Mouse (Mus musculus): Measurements from ENCODE around the gene Commd2. TPM values are rescaled to one million over a fixed set of nuclear protein-coding genes. Genes with fewer than 3 reads are reported as not detected.
A peak's percentile ranks its signal among the peaks of the same experiment; 100 is the strongest.

The Commd2 gene
- 10 to 100 TPM; 16.5 to 21.4 TPM for total RNA-seq (2021)
- long read RNA-seq, experiment 1, transcript Commd2-202 (5 exons, 2,992 nt) = major isoform, 17 of 27 reads
- long read RNA-seq, experiment 1, partial matches to known transcripts = 8 of 27 reads
- long read RNA-seq, experiment 1, other reads (novel, unspliced or antisense) = 1 of 27 reads
- long read RNA-seq, experiment 2, transcript Commd2-202 (5 exons, 2,992 nt) = major isoform, 15 of 29 reads
- long read RNA-seq, experiment 2, partial matches to known transcripts = 13 of 29 reads
- long read RNA-seq, experiment 2, other reads (novel, unspliced or antisense) = 0 of 29 reads

GRCm38 (mm10) chr3:57651231-57651864, at the start of gene Commd2:
Gene Commd2 (minus strand): TSS chr3:57651715.
- intact Hi-C loops (cut with DNase I) = no loop called here
- peak; percentile 88 to 92 for DNase-seq (ENCODE audit: low spot score in 2 of 2)

- DNase-seq (ENCODE audit: low spot score in 2 of 2) = no peak
- intact Hi-C loops (cut with DNase I) = no loop called here
These were observed 45.3 kb upstream of the Commd2 start for GRCm38 (mm10) chr3:57696779-57697178.

- intact Hi-C loops (cut with DNase I) = no loop called here
- no peak for DNase-seq (ENCODE audit: low spot score in 2 of 2)
These were observed 44.7 kb upstream of the Commd2 start for GRCm38 (mm10) chr3:57696249-57696648.

GRCm38 (mm10) chr3:57692719-57693118, 41.2 kb upstream of the Commd2 start, which contains the start of gene Ankub1:
Gene Ankub1 (minus strand): TSS chr3:57692799.
- no peak for DNase-seq (ENCODE audit: low spot score in 2 of 2)
- intact Hi-C loops (cut with DNase I) = no loop called here

GRCm38 (mm10) chr3:57691772-57692171, 40.3 kb upstream of the Commd2 start:
- intact Hi-C loops (cut with DNase I) = no loop called here
- DNase-seq (ENCODE audit: low spot score in 2 of 2) = no peak

- intact Hi-C loops (cut with DNase I) = no loop called here
- DNase-seq (ENCODE audit: low spot score in 2 of 2) = no peak
These were observed 26.3 kb upstream of the Commd2 start for GRCm38 (mm10) chr3:57677786-57678185.

- DNase-seq (ENCODE audit: low spot score in 2 of 2) = no peak
- intact Hi-C loops (cut with DNase I) = no loop called here
These were observed 22.6 kb upstream of the Commd2 start for GRCm38 (mm10) chr3:57674075-57674474.

GRCm38 (mm10) chr3:57673586-57673985, 22.1 kb upstream of the Commd2 start:
- intact Hi-C loops (cut with DNase I) = no loop called here
- DNase-seq (ENCODE audit: low spot score in 2 of 2) = peak in 1 of 2 experiments; percentile 16

- intact Hi-C loops (cut with DNase I) = loop anchor here (2.0 to 5.0 kb wide), 3 partner anchors 70 to 454 kb away; partner anchors contain the start of gene Rnf13
- DNase-seq (ENCODE audit: low spot score in 2 of 2) = peak; percentile 89 to 91
These were observed 15.7 kb upstream of the Commd2 start for GRCm38 (mm10) chr3:57667054-57667723.

- intact Hi-C loops (cut with DNase I) = loop anchor here (2.0 to 5.0 kb wide), 3 partner anchors 71 to 455 kb away; partner anchors contain the start of gene Rnf13
- no peak for DNase-seq (ENCODE audit: low spot score in 2 of 2)
These were observed 14.4 kb upstream of the Commd2 start for GRCm38 (mm10) chr3:57665880-57666279.

- DNase-seq (ENCODE audit: low spot score in 2 of 2) = no peak
- intact Hi-C loops (cut with DNase I) = loop anchor here (5.0 kb wide), 2 partner anchors 73 to 153 kb away; partner anchors contain the start of gene Rnf13
These were observed 13.2 kb upstream of the Commd2 start for GRCm38 (mm10) chr3:57664682-57665081.

GRCm38 (mm10) chr3:57663731-57664130, 12.2 kb upstream of the Commd2 start:
- intact Hi-C loops (cut with DNase I) = no loop called here
- peak; percentile 29 to 63 for DNase-seq (ENCODE audit: low spot score in 2 of 2)

- intact Hi-C loops (cut with DNase I) = no loop called here
These were observed 7.1 kb upstream of the Commd2 start for GRCm38 (mm10) chr3:57658608-57659007.

GRCm38 (mm10) chr3:57653646-57654045, 2.1 kb upstream of the Commd2 start:
- DNase-seq (ENCODE audit: low spot score in 2 of 2) = no peak
- intact Hi-C loops (cut with DNase I) = no loop called here

More at GRCm38 (mm10) chr3:57658608-57659007, 7.1 kb upstream of the Commd2 start:
- DNase-seq (ENCODE audit: low spot score in 2 of 2) = no peak

- intact Hi-C loops (cut with DNase I) = no loop called here
- no peak for DNase-seq (ENCODE audit: low spot score in 2 of 2)
These were observed 970 bp upstream of the Commd2 start for GRCm38 (mm10) chr3:57652485-57652884.

GRCm38 (mm10) chr3:57651865-57652259, 347 bp upstream of the Commd2 start:
- intact Hi-C loops (cut with DNase I) = no loop called here
- DNase-seq (ENCODE audit: low spot score in 2 of 2) = no peak

- no peak for DNase-seq (ENCODE audit: low spot score in 2 of 2)
- intact Hi-C loops (cut with DNase I) = no loop called here
These were observed 8.3 kb downstream of the Commd2 start for GRCm38 (mm10) chr3:57643191-57643590.

- intact Hi-C loops (cut with DNase I) = no loop called here
- DNase-seq (ENCODE audit: low spot score in 2 of 2) = no peak
These were observed 13.9 kb downstream of the Commd2 start for GRCm38 (mm10) chr3:57637596-57637995.

GRCm38 (mm10) chr3:57634763-57635487, 16.6 kb downstream of the Commd2 start:
- intact Hi-C loops (cut with DNase I) = no loop called here
- peak; percentile 17 to 75 for DNase-seq (ENCODE audit: low spot score in 2 of 2)

Measured in left cerebral cortex, postnatal 14 days (tissue).